ENCODE assay signal across 20 mouse cellular contexts in genomic region chr8:106834899-106835298, GRCm38 (mm10). TPM values are rescaled to one million over a fixed set of nuclear protein-coding genes. Genes with fewer than 3 reads are reported as not detected.
A peak's percentile ranks its signal among the peaks of the same experiment; 100 is the strongest.
DNase-seq lines count a peak whose midpoint lies in the region; ATAC-seq and TF ChIP-seq lines count a peak whose summit lies in the region.
"Had no signal": no experiment of that assay in that cellular context is flagged by ENCODE, and none has a peak within 500 bp of the region (broad histone marks: within the 10 kb centered on the region; RNA-seq: fewer than 3 reads in every experiment).

No protein-coding gene starts in this region.

- H3K9ac ChIP-seq in heart, embryonic 12.5 days: no peak overlapping the region
- H3K9ac ChIP-seq: embryonic facial prominence, embryonic 12.5 days; forebrain, postnatal 0 days; hindbrain, embryonic 12.5 days; intestine, embryonic 15.5 days; liver, embryonic 12.5 days; lung, embryonic 15.5 days had no signal

- ATAC-seq in heart, embryonic 12.5 days (ENCODE audit: insufficient number of reproducible peaks, low FRiP score): peak; percentile 61; the same call in 1 of the 2 replicates
- ATAC-seq: forebrain, postnatal 0 days; intestine, embryonic 15.5 days; liver, embryonic 12.5 days; midbrain, embryonic 16.5 days had no signal

- intact Hi-C loops in left cerebral cortex, postnatal 4 days (cut with DNase I): no loop called here
- intact Hi-C loops in left cerebral cortex, adult 2 months (cut with DNase I): no loop called here
- intact Hi-C loops in heart, postnatal 36 days (cut with DNase I): loop anchor here (5.0 kb wide), 1 partner anchor 103 kb away; no protein-coding TSS in a partner anchor

- no peak overlapping the region for H3K4me2 ChIP-seq in heart, embryonic 12.5 days
- H3K4me2 ChIP-seq: embryonic facial prominence, embryonic 12.5 days; hindbrain, embryonic 12.5 days; intestine, embryonic 15.5 days; liver, embryonic 12.5 days; lung, embryonic 15.5 days had no signal

- WGBS in heart, embryonic 12.5 days: 19% methylated on average over 1 of the region's 1 CpGs

- H3K4me3 ChIP-seq in left cerebral cortex, adult 2 months: no peak overlapping the region
- no peak overlapping the region for H3K4me3 ChIP-seq in heart, embryonic 12.5 days
- H3K4me3 ChIP-seq: embryonic facial prominence, embryonic 12.5 days; hindbrain, embryonic 12.5 days; intestine, embryonic 15.5 days; liver, embryonic 12.5 days; lung, embryonic 15.5 days; megakaryocyte, embryonic 14.5 days had no signal

- H3K27me3 ChIP-seq in heart, embryonic 12.5 days (replicated peaks): no peaks in the 10 kb centered on the region
- H3K27me3 ChIP-seq: embryonic facial prominence, embryonic 12.5 days; hindbrain, embryonic 12.5 days; intestine, embryonic 15.5 days; liver, embryonic 12.5 days; lung, embryonic 15.5 days had no signal

- no peaks in the 10 kb centered on the region for H3K9me3 ChIP-seq in heart, embryonic 12.5 days (replicated peaks)
- H3K9me3 ChIP-seq: embryonic facial prominence, embryonic 12.5 days; G1E; hindbrain, embryonic 12.5 days; intestine, embryonic 15.5 days; liver, embryonic 12.5 days; lung, embryonic 15.5 days; megakaryocyte, embryonic 14.5 days had no signal

- TF ChIP-seq CTCF in left cerebral cortex, adult 2 months (IDR thresholded peaks at IDR 0.05): no peak

- H3K36me3 ChIP-seq in heart, embryonic 12.5 days: no peaks in the 10 kb centered on the region
- H3K36me3 ChIP-seq: embryonic facial prominence, embryonic 12.5 days; hindbrain, embryonic 12.5 days; intestine, embryonic 15.5 days; liver, embryonic 12.5 days; lung, embryonic 15.5 days had no signal

- peak; percentile 29 for DNase-seq in left cerebral cortex, postnatal 4 days
- DNase-seq in left cerebral cortex, adult 2 months (ENCODE audit: extremely low spot score in 1 of 2, low spot score in 2 of 2): no peak
- DNase-seq in heart, postnatal 36 days: peak; percentile 71 to 73
- DNase-seq in layer of hippocampus, adult 8-10 months (ENCODE audit: low spot score in 2 of 2): no peak
- no peak for DNase-seq in thymus, postnatal 14 days
- no peak for DNase-seq in gastrocnemius, adult 8-10 months (ENCODE audit: low spot score in 2 of 2)
- DNase-seq: adrenal gland, postnatal 25 days; forebrain, postnatal 0 days; gastrocnemius, postnatal 10 days; layer of hippocampus, adult 9-11 months; right cerebral cortex, postnatal 14 days had no signal

- no peak overlapping the region for H3K27ac ChIP-seq in left cerebral cortex, adult 2 months
- H3K27ac ChIP-seq in heart, embryonic 12.5 days (ENCODE audit: poor library complexity, severe bottlenecking): peak overlapping the region; percentile 73
- H3K27ac ChIP-seq: embryonic facial prominence, embryonic 12.5 days; hindbrain, embryonic 12.5 days; intestine, embryonic 15.5 days; liver, embryonic 12.5 days; lung, embryonic 15.5 days had no signal

- peaks cover 29% of the 10 kb centered on the region for H3K4me1 ChIP-seq in heart, embryonic 12.5 days (replicated peaks)
- H3K4me1 ChIP-seq: embryonic facial prominence, embryonic 12.5 days had no signal

RNA-seq across cellular contexts. Expression of gene Has3, which starts 35.1 kb away (rescaled TPM):
- total RNA-seq in left cerebral cortex, postnatal 4 days (2021): 10 to 100 TPM; 16.7 to 17.7 TPM
- total RNA-seq in left cerebral cortex, adult 2 months (2021): 1 to 10 TPM; 1.7 to 2.0 TPM
- polyA plus RNA-seq in heart, embryonic 12.5 days (2016; fragmentation: Nextera tagmentation; extraction: Ambion mirVana): 0.11 and 0.14 TPM in 2 replicates
- 1 to 10 TPM; 1.4 to 1.5 TPM for total RNA-seq in heart, postnatal 36 days (2021)
- 1 to 10 TPM; 1.6 to 2.6 (median 1.9) TPM for total RNA-seq in layer of hippocampus, adult 8-10 months (2022)
- total RNA-seq in gastrocnemius, adult 8-10 months (2022): under 1 TPM; 0.65 to 0.94 (median 0.75) TPM
- polyA plus RNA-seq: G1E had no signal

RNA-seq across cellular contexts. Expression of gene Utp4, which starts 58.5 kb away (rescaled TPM):
- total RNA-seq in left cerebral cortex, postnatal 4 days (2021): 10 to 100 TPM; 30.0 to 30.2 TPM
- 10 to 100 TPM; 36.4 to 39.4 TPM for total RNA-seq in left cerebral cortex, adult 2 months (2021)
- 46.6 and 47.0 TPM in 2 replicates for polyA plus RNA-seq in heart, embryonic 12.5 days (2016; fragmentation: Nextera tagmentation; extraction: Ambion mirVana)
- 10 to 100 TPM; 20.2 to 22.2 TPM for total RNA-seq in heart, postnatal 36 days (2021)
- total RNA-seq in layer of hippocampus, adult 8-10 months (2022): 10 to 100 TPM; 41.0 to 44.7 (median 43.9) TPM
- total RNA-seq in gastrocnemius, adult 8-10 months (2022): 10 to 100 TPM; 21.7 to 26.7 (median 25.3) TPM

Comparison
In these comparisons a context has a peak if more than half of its experiments do, and no peak if none do; other contexts are left out.
1. DNase-seq: peak in left cerebral cortex, postnatal 4 days (single experiment) and heart, postnatal 36 days (2 of 2); none in left cerebral cortex, adult 2 months (0 of 2), layer of hippocampus, adult 8-10 months (0 of 2), thymus, postnatal 14 days (single experiment) and gastrocnemius, adult 8-10 months (0 of 2).
2. RNA of gene Has3, which starts 35.1 kb away (total RNA-seq): 16.7 to 17.7 TPM in left cerebral cortex, postnatal 4 days; 1.6 to 2.6 TPM in layer of hippocampus, adult 8-10 months, 1.7 to 2.0 TPM in left cerebral cortex, adult 2 months, 1.4 to 1.5 TPM in heart, postnatal 36 days and 0.65 to 0.94 TPM in gastrocnemius, adult 8-10 months; every median in the first group is over 4 times any median in the second.